Mouse (Mus musculus): ENCODE results near the gene 2010111I01Rik. TPM values are rescaled to one million over a fixed set of nuclear protein-coding genes. Genes with fewer than 3 reads are reported as not detected.
A peak's percentile ranks its signal among the peaks of the same experiment; 100 is the strongest.

2010111I01Rik gene
- polyA plus RNA-seq, 1 experiment, result not detected

GRCm38 (mm10) chr13:63239877-63240671, 275.4 kb downstream of the 2010111I01Rik start:
- TF ChIP-seq POLR2A (IDR thresholded peaks at IDR 0.05; ENCODE audit: insufficient read depth, low read depth, low read length) (peak; percentile 77; the same call in 1 of the 2 replicates), CTCF (IDR thresholded peaks at IDR 0.05; ENCODE audit: insufficient read depth, low read depth, low read length) (no peak)
- under 1% methylated on average over 51 of the region's 51 CpGs for WGBS
- peak overlapping the region; percentile 96 for H3K4me3 ChIP-seq (ENCODE audit: insufficient read depth, low read depth, low read length)

GRCm38 (mm10) chr13:63240835-63241234, 276.1 kb downstream of the 2010111I01Rik start:
- Histone ChIP-seq H3K4me1 (ENCODE audit: control insufficient read depth, insufficient read depth, low read length) (peaks cover 15% of the 10 kb centered on the region), H3K4me3 (ENCODE audit: insufficient read depth, low read depth, low read length) (peak overlapping the region; percentile 41), H3K27ac (ENCODE audit: insufficient read depth, low read depth, low read length) (peak overlapping the region; percentile 98)
- WGBS, result 16% methylated on average over 5 of the region's 5 CpGs
- TF ChIP-seq POLR2A (IDR thresholded peaks at IDR 0.05; ENCODE audit: insufficient read depth, low read depth, low read length) (no peak), CTCF (IDR thresholded peaks at IDR 0.05; ENCODE audit: insufficient read depth, low read depth, low read length) (no peak)

More at GRCm38 (mm10) chr13:63239877-63240671, 275.4 kb downstream of the 2010111I01Rik start:
- H3K4me1 ChIP-seq (ENCODE audit: control insufficient read depth, insufficient read depth, low read length), result peaks cover 12% of the 10 kb centered on the region
- peak overlapping the region; percentile 98 for H3K27ac ChIP-seq (ENCODE audit: insufficient read depth, low read depth, low read length)

- no peak for TF ChIP-seq CTCF (IDR thresholded peaks at IDR 0.05; ENCODE audit: insufficient read depth, low read depth, low read length)
- TF ChIP-seq POLR2A (IDR thresholded peaks at IDR 0.05; ENCODE audit: insufficient read depth, low read depth, low read length), result no peak
- Histone ChIP-seq H3K4me1 (ENCODE audit: control insufficient read depth, insufficient read depth, low read length) (peaks cover 17% of the 10 kb centered on the region), H3K27ac (ENCODE audit: insufficient read depth, low read depth, low read length) (peak overlapping the region; percentile 6; the same call in 1 of the 2 replicates), H3K4me3 (ENCODE audit: insufficient read depth, low read depth, low read length) (peak overlapping the region; percentile 28; the same call in 1 of the 2 replicates)
- 88% methylated on average over 3 of the region's 3 CpGs for WGBS
Observed at GRCm38 (mm10) chr13:63241665-63242064, 277.0 kb downstream of the 2010111I01Rik start.

- Histone ChIP-seq H3K4me1 (ENCODE audit: control insufficient read depth, insufficient read depth, low read length) (peaks cover 19% of the 10 kb centered on the region), H3K27ac (ENCODE audit: insufficient read depth, low read depth, low read length) (peak overlapping the region; percentile 53), H3K4me3 (ENCODE audit: insufficient read depth, low read depth, low read length) (peak overlapping the region; percentile 38)
- WGBS, result 44% methylated on average over 10 of the region's 10 CpGs
- TF ChIP-seq POLR2A (IDR thresholded peaks at IDR 0.05; ENCODE audit: insufficient read depth, low read depth, low read length), result no peak
- TF ChIP-seq CTCF (IDR thresholded peaks at IDR 0.05; ENCODE audit: insufficient read depth, low read depth, low read length), result no peak
Observed at GRCm38 (mm10) chr13:63242401-63243192, 277.9 kb downstream of the 2010111I01Rik start.

GRCm38 (mm10) chr13:63243586-63243985, 278.9 kb downstream of the 2010111I01Rik start:
- peaks cover 24% of the 10 kb centered on the region for H3K4me1 ChIP-seq (ENCODE audit: control insufficient read depth, insufficient read depth, low read length)
- no peak overlapping the region for H3K4me3 ChIP-seq (ENCODE audit: insufficient read depth, low read depth, low read length)
- WGBS, result 41% methylated on average over 5 of the region's 5 CpGs
- TF ChIP-seq POLR2A (IDR thresholded peaks at IDR 0.05; ENCODE audit: insufficient read depth, low read depth, low read length), result no peak
- no peak for TF ChIP-seq CTCF (IDR thresholded peaks at IDR 0.05; ENCODE audit: insufficient read depth, low read depth, low read length)
- peak overlapping the region; percentile 36; the same call in 1 of the 2 replicates for H3K27ac ChIP-seq (ENCODE audit: insufficient read depth, low read depth, low read length)

GRCm38 (mm10) chr13:63244425-63244824, 279.7 kb downstream of the 2010111I01Rik start:
- H3K4me3 ChIP-seq (ENCODE audit: insufficient read depth, low read depth, low read length), result no peak overlapping the region
- WGBS, result 80% methylated on average over 3 of the region's 3 CpGs
- TF ChIP-seq POLR2A (IDR thresholded peaks at IDR 0.05; ENCODE audit: insufficient read depth, low read depth, low read length) (no peak), CTCF (IDR thresholded peaks at IDR 0.05; ENCODE audit: insufficient read depth, low read depth, low read length) (no peak)
- no peak overlapping the region for H3K27ac ChIP-seq (ENCODE audit: insufficient read depth, low read depth, low read length)
- peaks cover 27% of the 10 kb centered on the region for H3K4me1 ChIP-seq (ENCODE audit: control insufficient read depth, insufficient read depth, low read length)

GRCm38 (mm10) chr13:63245218-63245617, 280.5 kb downstream of the 2010111I01Rik start:
- Histone ChIP-seq H3K4me3 (ENCODE audit: insufficient read depth, low read depth, low read length) (no peak overlapping the region), H3K27ac (ENCODE audit: insufficient read depth, low read depth, low read length) (no peak overlapping the region; the same call in 1 of the 2 replicates), H3K4me1 (ENCODE audit: control insufficient read depth, insufficient read depth, low read length) (peaks cover 29% of the 10 kb centered on the region)
- TF ChIP-seq CTCF (IDR thresholded peaks at IDR 0.05; ENCODE audit: insufficient read depth, low read depth, low read length) (no peak), POLR2A (IDR thresholded peaks at IDR 0.05; ENCODE audit: insufficient read depth, low read depth, low read length) (no peak)
- WGBS, result 69% methylated on average over 9 of the region's 9 CpGs

- Histone ChIP-seq H3K4me3 (ENCODE audit: insufficient read depth, low read depth, low read length) (no peak overlapping the region), H3K27ac (ENCODE audit: insufficient read depth, low read depth, low read length) (no peak overlapping the region), H3K4me1 (ENCODE audit: control insufficient read depth, insufficient read depth, low read length) (peaks cover 33% of the 10 kb centered on the region)
- TF ChIP-seq POLR2A (IDR thresholded peaks at IDR 0.05; ENCODE audit: insufficient read depth, low read depth, low read length), result no peak
- no peak for TF ChIP-seq CTCF (IDR thresholded peaks at IDR 0.05; ENCODE audit: insufficient read depth, low read depth, low read length)
- WGBS, result 67% methylated on average over 4 of the region's 4 CpGs
Observed at GRCm38 (mm10) chr13:63245812-63246211, 281.1 kb downstream of the 2010111I01Rik start.
